Mouse (Mus musculus) thymus, postnatal 36 days (tissue): Measurements from ENCODE around the gene Gm20388.

Source experiments
- DNase-seq, 2 experiments: peaks; one replicate each; pipeline ENCODE4 v3.0.0; 2022; ENCODE audit warnings: mixed read lengths in 2 of 2

The Gm20388 gene

DNA sequence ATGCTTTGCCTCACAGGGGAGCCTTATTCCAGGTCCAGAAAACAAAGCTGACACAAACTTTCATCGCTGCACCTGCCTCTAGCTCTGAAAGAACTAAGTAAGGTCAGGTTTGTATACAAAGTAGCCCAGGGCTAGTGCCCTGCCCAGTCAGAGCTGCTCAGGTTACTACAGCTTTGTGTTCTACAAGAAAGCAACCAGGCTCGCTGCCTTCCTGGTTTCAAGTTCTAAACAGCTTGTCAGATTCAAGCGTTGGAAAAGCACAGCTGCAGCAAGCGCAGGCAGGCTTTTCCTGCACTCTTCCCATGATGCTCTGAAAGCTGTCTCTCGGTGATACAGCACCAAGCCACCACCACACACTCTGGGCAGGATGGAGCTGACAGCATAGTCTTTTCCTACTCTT is 4286.2 kb downstream of the Gm20388 start:
- no peak for DNase-seq

- no peak for DNase-seq
Observed at GRCm38 (mm10) chr8:124198230-124198629, 4287.6 kb downstream of the Gm20388 start.

DNA sequence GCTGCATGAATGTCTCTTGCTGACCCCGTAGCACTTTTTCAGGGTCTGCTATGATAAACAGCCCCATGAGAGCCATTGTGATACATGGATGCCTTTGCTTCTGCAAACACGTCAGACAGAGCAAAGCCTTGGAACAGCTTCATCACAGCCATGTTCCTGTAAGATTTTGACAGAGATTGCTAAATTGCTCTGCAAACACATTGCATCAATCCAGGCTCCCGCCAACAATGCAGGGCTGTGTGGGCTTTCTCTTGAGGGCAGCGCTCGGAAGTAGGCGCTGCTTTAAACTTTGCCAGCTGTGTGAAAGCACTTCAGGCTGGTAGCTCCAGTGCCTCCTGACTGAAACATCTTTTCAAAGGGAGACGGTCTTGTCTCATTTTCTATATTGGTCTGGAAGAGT is 4289.8 kb downstream of the Gm20388 start:
- no peak for DNase-seq

DNA sequence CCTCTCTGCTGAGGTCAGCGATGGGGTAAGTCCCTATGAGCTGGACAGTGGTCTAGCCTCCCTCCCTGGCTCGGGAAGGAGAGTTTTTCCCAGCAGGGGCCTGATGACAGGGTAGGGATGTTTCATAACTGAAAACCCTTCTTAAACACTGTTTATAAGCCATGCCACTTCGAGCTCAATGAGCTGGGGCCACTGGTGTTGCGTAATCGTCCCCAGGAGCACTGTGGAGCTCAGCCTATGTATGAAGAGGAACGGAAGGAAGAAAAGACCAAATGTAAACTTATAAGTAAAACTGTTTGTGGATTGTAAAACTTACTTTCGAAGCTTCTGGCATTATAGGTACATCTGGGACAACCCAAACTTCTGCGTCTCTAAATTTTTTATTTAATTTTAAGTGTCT is 4291.1 kb downstream of the Gm20388 start:
- DNase-seq, result no peak

- DNase-seq, result no peak
Observed at GRCm38 (mm10) chr8:124202895-124203294, 4292.3 kb downstream of the Gm20388 start.

- no peak for DNase-seq
Observed at GRCm38 (mm10) chr8:124204001-124204601, 4293.5 kb downstream of the Gm20388 start.

DNA sequence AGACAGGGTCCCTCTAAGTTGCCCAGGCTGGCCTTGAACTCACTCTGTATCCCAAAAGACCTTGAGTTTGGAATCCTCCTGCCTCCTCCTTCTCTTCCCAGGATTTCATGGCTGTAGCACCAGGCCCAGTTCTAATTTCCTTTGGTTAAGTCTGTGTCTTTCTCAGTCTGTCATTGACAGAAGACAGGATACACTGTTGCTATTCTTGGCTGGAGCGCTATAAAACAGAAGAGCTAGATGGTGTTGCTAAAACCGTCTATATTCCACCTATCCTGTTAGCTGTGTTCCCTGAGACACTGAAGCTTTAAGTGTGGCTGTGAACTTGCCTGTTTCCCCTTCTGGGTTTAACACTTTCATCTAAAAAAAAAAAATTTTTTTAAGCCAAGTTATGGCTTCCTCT is 4301.5 kb downstream of the Gm20388 start:
- DNase-seq, result no peak

- DNase-seq, result no peak
Observed at GRCm38 (mm10) chr8:124216951-124217350, 4306.3 kb downstream of the Gm20388 start.

DNA sequence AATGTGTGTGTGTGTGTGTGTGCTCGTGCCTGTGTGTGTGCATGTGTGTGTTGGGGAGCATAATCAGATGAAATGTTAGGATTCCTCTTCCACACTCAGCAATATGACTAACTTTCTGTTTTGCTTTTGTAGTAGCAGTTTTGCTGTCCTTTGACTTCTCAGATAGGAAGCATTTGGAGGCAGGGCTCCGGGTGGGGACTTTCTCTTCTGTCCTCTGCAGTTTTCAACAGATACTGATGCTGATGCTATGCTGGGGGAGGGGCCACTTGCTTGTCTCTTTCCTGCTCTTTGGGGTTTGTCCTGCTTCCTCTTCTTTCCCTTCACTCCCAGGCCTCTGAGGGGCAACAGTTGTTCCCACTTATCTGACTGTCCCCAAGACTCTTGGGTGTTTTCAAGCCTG is 4319.2 kb downstream of the Gm20388 start:
- DNase-seq, result no peak

- no peak for DNase-seq
Observed at GRCm38 (mm10) chr8:124230496-124231175, 4320.0 kb downstream of the Gm20388 start.

GRCm38 (mm10) chr8:124231176-124231484 is 4320.5 kb downstream of the Gm20388 start, which contains the start of gene Galnt2:
TSS of gene Galnt2 (plus strand) at chr8:124231391.
- peak; percentile 93 to 94 for DNase-seq

- DNase-seq, result no peak
Observed at GRCm38 (mm10) chr8:124231485-124232279, 4321.0 kb downstream of the Gm20388 start.

DNA sequence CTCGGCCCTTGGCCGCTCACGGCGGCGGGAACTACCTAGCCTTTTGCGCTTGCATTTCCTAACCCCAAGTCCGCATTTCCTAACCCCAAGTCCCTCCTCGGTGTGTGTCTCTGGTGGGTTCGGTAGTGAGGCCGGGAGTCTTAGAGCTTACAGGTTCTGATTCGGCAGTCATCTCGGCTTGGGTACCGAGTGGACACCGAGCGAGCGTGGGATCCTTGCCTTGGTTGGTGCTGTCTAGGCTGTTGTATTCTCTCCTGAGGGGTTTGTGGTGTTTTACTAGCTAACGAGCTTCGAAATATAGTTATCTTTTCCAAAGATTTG is 4321.6 kb downstream of the Gm20388 start:
- no peak for DNase-seq

GRCm38 (mm10) chr8:124234496-124234895 is 4323.9 kb downstream of the Gm20388 start:
- peak; percentile 59 to 80 for DNase-seq

GRCm38 (mm10) chr8:124235536-124235935 is 4324.9 kb downstream of the Gm20388 start:
- no peak for DNase-seq

GRCm38 (mm10) chr8:124239350-124239749 is 4328.7 kb downstream of the Gm20388 start:
- no peak for DNase-seq

GRCm38 (mm10) chr8:124240932-124241331 is 4330.3 kb downstream of the Gm20388 start:
- no peak for DNase-seq

DNA sequence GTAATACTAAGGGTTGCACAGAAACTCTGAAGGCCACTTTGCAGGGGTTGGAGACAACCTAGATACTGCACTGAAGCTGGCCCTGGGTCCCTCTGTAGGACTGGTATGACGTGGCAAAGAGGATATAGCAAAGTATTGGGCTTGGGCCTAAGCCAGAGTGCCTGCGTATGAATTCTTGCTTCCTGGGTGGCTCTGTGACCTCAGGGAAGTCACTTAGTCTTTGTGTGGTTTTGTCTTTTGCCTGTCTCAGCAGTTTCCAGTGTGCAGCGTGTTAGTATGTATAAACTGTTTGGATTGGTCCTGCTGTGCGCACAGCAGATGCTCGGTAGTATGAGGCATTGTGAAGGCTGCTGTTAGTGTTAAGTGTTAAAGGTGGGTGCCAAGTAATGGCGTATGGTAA is 4331.6 kb downstream of the Gm20388 start:
- DNase-seq, result peak in 1 of 2 experiments; percentile 33

DNA sequence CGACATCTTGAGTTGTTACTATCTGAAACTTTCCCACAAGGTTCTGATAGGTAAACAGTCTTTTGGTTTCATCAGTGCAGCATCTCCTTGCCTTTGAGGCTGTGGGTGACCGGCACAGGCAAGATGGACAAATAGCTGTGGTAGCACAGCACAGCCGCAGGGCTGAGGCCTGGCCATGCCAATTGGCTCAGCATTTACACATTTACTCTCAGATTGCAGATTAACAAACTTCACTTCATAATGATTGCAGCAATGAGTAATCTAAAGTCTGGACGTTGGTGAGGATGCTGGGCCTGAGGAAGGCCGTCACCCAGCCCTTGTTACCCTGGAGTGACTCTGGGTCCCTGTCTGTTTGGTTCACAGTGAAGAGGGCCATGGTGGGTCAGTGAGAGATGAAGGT is 4332.3 kb downstream of the Gm20388 start:
- DNase-seq, result no peak

DNA sequence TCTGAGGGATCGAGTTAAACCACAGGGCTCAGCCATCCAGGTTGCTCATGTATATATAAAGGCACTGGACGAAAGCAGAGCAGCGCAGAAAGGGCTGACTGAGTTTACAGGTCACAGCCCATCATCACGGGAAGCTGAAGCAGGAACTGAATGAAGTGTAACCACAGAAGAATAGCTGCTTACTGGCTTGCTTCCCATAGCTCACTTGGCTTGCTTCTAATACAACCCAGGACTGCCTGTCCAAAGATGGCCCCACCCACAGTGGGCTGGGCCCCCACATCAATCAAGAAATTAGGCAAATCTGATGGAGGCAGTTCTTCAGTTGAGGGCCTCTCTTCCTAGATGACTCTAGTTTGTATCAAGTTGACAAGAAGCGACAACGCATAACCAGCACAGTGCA is 4336.9 kb downstream of the Gm20388 start:
- no peak for DNase-seq

GRCm38 (mm10) chr8:124248688-124249087 is 4338.0 kb downstream of the Gm20388 start:
- DNase-seq, result no peak

DNA sequence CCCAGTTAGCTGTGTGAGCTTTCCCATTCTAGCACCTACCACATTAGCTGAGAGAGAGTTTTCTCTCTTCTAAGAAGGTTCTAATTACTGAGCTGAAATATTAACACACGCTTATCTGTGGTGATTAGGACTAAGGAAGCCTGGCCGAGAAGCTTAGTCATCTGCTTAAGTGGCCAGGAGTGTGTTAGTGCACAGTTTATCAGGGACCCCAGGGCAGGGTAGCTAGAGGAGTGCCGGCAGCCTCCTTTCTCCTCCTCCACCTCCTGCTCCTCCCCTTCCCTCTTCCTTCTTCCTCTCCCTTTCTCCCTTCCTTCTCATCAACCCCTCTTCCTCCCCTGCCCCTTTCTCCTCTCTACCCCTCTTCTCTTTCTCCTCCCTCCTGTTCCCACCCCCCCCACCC is 4339.6 kb downstream of the Gm20388 start:
- no peak for DNase-seq

DNA sequence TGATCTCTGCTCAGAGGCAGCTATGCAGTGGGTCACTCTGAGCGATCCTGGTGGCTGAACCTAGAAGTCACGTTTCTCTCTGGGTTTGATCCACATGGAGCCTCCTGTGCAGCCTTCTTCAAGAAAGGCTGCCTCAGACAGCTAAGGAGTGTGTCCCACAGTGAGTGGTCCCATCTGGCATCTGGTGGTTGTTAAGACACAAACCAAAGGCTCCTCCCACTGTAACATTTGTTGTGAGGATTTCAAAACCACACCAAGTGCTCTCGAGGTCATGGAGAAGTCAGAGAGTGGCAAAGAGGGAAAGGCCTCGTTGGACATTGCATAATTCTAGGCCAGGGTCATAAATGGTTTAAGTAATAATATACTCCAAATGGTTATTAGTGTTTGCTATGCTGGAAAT is 4340.1 kb downstream of the Gm20388 start:
- DNase-seq, result no peak

DNA sequence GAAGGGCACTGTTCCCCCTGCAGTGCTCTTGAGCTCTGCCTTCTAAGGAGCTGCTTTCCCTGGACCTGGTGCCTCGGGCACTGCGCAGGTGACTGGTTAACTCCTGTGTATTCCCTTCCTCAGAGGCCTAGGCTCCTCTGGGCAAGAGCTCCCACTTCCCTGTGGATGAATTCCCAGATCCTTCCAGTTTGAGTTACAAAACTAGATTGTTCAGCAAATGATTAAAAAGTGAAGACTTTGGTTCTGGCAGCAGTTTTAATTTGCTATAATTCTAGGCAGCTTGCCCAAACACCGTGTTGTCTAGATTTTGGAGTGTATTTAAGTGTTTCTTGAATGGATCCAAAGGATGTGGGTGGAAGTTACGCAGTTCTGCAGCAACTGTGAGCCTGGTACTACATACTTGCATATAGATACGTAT is 4341.9 kb downstream of the Gm20388 start:
- no peak for DNase-seq
